Mouse (Mus musculus): ENCODE measurements at regions not wholly inside any gene's neighbourhood (a gene's known extent, or its start where the extent isn't known, plus 50 kb on each side); places are given as distances from the start of the nearest gene placed in this dataset.

GRCm38 (mm10) chr1:35930351-35930750 lies 137.8 kb upstream of the Hs6st1 start:
- no peak for TF ChIP-seq MEF2A (IDR thresholded peaks at IDR 0.05; ENCODE audit: extremely low read depth, insufficient replicate concordance, low read depth, low read length, poor library complexity, severe bottlenecking)
- TF ChIP-seq POLR2A (IDR thresholded peaks at IDR 0.05; ENCODE audit: control insufficient read depth in 1 of 2, insufficient read depth in 1 of 2, low read depth in 1 of 2, low read length in 2 of 2, poor library complexity in 1 of 2), result no peak
- no peak for TF ChIP-seq SMC3 (IDR thresholded peaks at IDR 0.05; ENCODE audit: low read depth, low read length)
- no peak for TF ChIP-seq CTCF (IDR thresholded peaks at IDR 0.05 in 2 of 3, conservative IDR thresholded peaks at IDR 0.05 in 1 of 3; ENCODE audit: control insufficient read depth in 1 of 3, insufficient read depth in 1 of 3, low read depth in 2 of 3, low read length in 3 of 3, poor library complexity in 1 of 3, severe bottlenecking in 1 of 3)
- no peak for TF ChIP-seq MAZ (IDR thresholded peaks at IDR 0.05; ENCODE audit: low read depth, low read length)
- no peak for TF ChIP-seq EP300 (IDR thresholded peaks at IDR 0.05; ENCODE audit: low read depth in 1 of 2, low read length in 2 of 2)
- no peak for TF ChIP-seq CHD2 (IDR thresholded peaks at IDR 0.05; ENCODE audit: low read length)
- no peak for TF ChIP-seq ELF1 (IDR thresholded peaks at IDR 0.05; ENCODE audit: low read depth, low read length)
- TF ChIP-seq TCF12 (IDR thresholded peaks at IDR 0.05; ENCODE audit: low read depth, low read length), result no peak
- TF ChIP-seq ZC3H11A (IDR thresholded peaks at IDR 0.05; ENCODE audit: low read depth, low read length), result no peak
